10 mouse cellular contexts compared by ENCODE assay signal in genomic region chr15:81035417-81036162, GRCm38 (mm10). TPM values are rescaled to one million over a fixed set of nuclear protein-coding genes. Genes with fewer than 3 reads are reported as not detected.
DNase-seq lines count a peak whose midpoint lies in the region; ATAC-seq and TF ChIP-seq lines count a peak whose summit lies in the region.
"Had no signal": no experiment of that assay in that cellular context is flagged by ENCODE, and none has a peak within 500 bp of the region (broad histone marks: within the 10 kb centered on the region; RNA-seq: fewer than 3 reads in every experiment).

No protein-coding gene starts in this region.

- H3K4me2 ChIP-seq in intestine, embryonic 14.5 days (ENCODE audit: low read length), result no peak overlapping the region
- H3K4me2 ChIP-seq in intestine, postnatal 0 days (replicated peaks; ENCODE audit: low read depth), result no peak overlapping the region
- H3K4me2 ChIP-seq in heart, postnatal 0 days (ENCODE audit: low read depth, low read length), result no peak overlapping the region
- no peak overlapping the region for H3K4me2 ChIP-seq in liver, postnatal 0 days (ENCODE audit: low read depth, low read length)

- no peak for DNase-seq in intestine, embryonic 14.5 days (ENCODE audit: low spot score)
- DNase-seq in spleen, adult 2 months (ENCODE audit: low read depth in 1 of 2, low spot score in 2 of 2), result no peak
- no peak for DNase-seq in spleen, postnatal 4 days (ENCODE audit: low spot score in 2 of 2)
- peak; percentile 19 for DNase-seq in heart, postnatal 0 days (ENCODE audit: low spot score)
- no peak for DNase-seq in liver, postnatal 0 days
- no peak for DNase-seq in frontal cortex, adult 2 months (ENCODE audit: extremely low spot score in 1 of 2, low spot score in 1 of 2)
- DNase-seq: adrenal gland, adult 2 months; cerebellum, adult 9-11 months had no signal

- no peak for TF ChIP-seq POLR2A in spleen, adult 2 months (IDR thresholded peaks at IDR 0.05; ENCODE audit: low read depth, low read length)

- peak overlapping the region; percentile 18; the same call in 1 of the 2 replicates for H3K27ac ChIP-seq in intestine, embryonic 14.5 days (ENCODE audit: low read depth)
- H3K27ac ChIP-seq in intestine, postnatal 0 days (ENCODE audit: low read depth, low read length), result no peak overlapping the region
- peak overlapping the region; percentile 81 for H3K27ac ChIP-seq in spleen, adult 2 months (ENCODE audit: insufficient read depth, low read length)
- H3K27ac ChIP-seq in heart, postnatal 0 days (ENCODE audit: low read depth), result peak overlapping the region; percentile 60
- peak overlapping the region; percentile 52; the same call in 1 of the 2 replicates for H3K27ac ChIP-seq in liver, postnatal 0 days (ENCODE audit: low read depth)

- no peaks in the 10 kb centered on the region for H3K9me3 ChIP-seq in intestine, embryonic 14.5 days (ENCODE audit: control insufficient read depth, low read length)
- no peaks in the 10 kb centered on the region for H3K9me3 ChIP-seq in intestine, postnatal 0 days (ENCODE audit: control insufficient read depth)
- H3K9me3 ChIP-seq in heart, postnatal 0 days (replicated peaks; ENCODE audit: control insufficient read depth, low read length), result no peaks in the 10 kb centered on the region
- no peaks in the 10 kb centered on the region for H3K9me3 ChIP-seq in liver, postnatal 0 days (ENCODE audit: low read length)

- no peak for TF ChIP-seq EP300 in heart, postnatal 0 days (IDR thresholded peaks at IDR 0.05; ENCODE audit: low read depth)
- TF ChIP-seq EP300 in liver, postnatal 0 days (IDR thresholded peaks at IDR 0.05; ENCODE audit: low read depth), result no peak

- no peak overlapping the region for H3K9ac ChIP-seq in intestine, embryonic 14.5 days (ENCODE audit: low read length)
- no peak overlapping the region for H3K9ac ChIP-seq in intestine, postnatal 0 days (ENCODE audit: low read depth, low read length)
- no peak overlapping the region for H3K9ac ChIP-seq in heart, postnatal 0 days (replicated peaks; ENCODE audit: low read depth, low read length)
- no peak overlapping the region for H3K9ac ChIP-seq in liver, postnatal 0 days (replicated peaks)

- H3K4me1 ChIP-seq in intestine, embryonic 14.5 days (replicated peaks; ENCODE audit: control insufficient read depth, insufficient read depth, low read length), result peaks cover 21% of the 10 kb centered on the region
- H3K4me1 ChIP-seq in intestine, postnatal 0 days (replicated peaks; ENCODE audit: control insufficient read depth, insufficient read depth, low read length), result peaks cover 18% of the 10 kb centered on the region
- peaks cover 48% of the 10 kb centered on the region for H3K4me1 ChIP-seq in spleen, adult 2 months (ENCODE audit: control insufficient read depth, insufficient read depth, insufficient read length)
- H3K4me1 ChIP-seq in heart, postnatal 0 days (ENCODE audit: control insufficient read depth, insufficient read depth), result peaks cover 18% of the 10 kb centered on the region; the same call in 1 of the 2 replicates
- H3K4me1 ChIP-seq in liver, postnatal 0 days (ENCODE audit: insufficient read depth), result peaks cover 23% of the 10 kb centered on the region

- ATAC-seq in intestine, embryonic 14.5 days (replicated peaks; ENCODE audit: low FRiP score, low TSS enrichment, low read depth), result no peak
- no peak for ATAC-seq in intestine, postnatal 0 days
- peak; percentile 52 for ATAC-seq in heart, postnatal 0 days (ENCODE audit: insufficient read depth, low read depth)
- peak; percentile 50 for ATAC-seq in liver, postnatal 0 days
- ATAC-seq in monocyte, adult 5-6 weeks (replicated peaks; ENCODE audit: insufficient number of reproducible peaks, low FRiP score, low TSS enrichment, poor library complexity, severe bottlenecking), result no peak

- no peaks in the 10 kb centered on the region for H3K27me3 ChIP-seq in intestine, embryonic 14.5 days (replicated peaks; ENCODE audit: control insufficient read depth, insufficient read depth, low read length)
- no peaks in the 10 kb centered on the region for H3K27me3 ChIP-seq in intestine, postnatal 0 days (replicated peaks; ENCODE audit: control insufficient read depth, insufficient read depth, low read length)
- H3K27me3 ChIP-seq in spleen, adult 2 months (ENCODE audit: control insufficient read depth, insufficient read depth, low read length), result no peaks in the 10 kb centered on the region
- no peaks in the 10 kb centered on the region for H3K27me3 ChIP-seq in heart, postnatal 0 days (ENCODE audit: control insufficient read depth, insufficient read depth, low read length)
- H3K27me3 ChIP-seq in liver, postnatal 0 days (ENCODE audit: insufficient read depth, low read length), result no peaks in the 10 kb centered on the region

- no peak for TF ChIP-seq CTCF in intestine, postnatal 0 days (IDR thresholded peaks at IDR 0.05; ENCODE audit: low read depth)
- no peak for TF ChIP-seq CTCF in spleen, adult 2 months (IDR thresholded peaks at IDR 0.05; ENCODE audit: extremely low read depth, insufficient read depth, insufficient read length, insufficient replicate concordance)
- TF ChIP-seq CTCF in heart, postnatal 0 days (IDR thresholded peaks at IDR 0.05; ENCODE audit: low read depth), result no peak
- no peak for TF ChIP-seq CTCF in liver, postnatal 0 days (IDR thresholded peaks at IDR 0.05; ENCODE audit: low read depth)

- no peaks in the 10 kb centered on the region for H3K36me3 ChIP-seq in intestine, embryonic 14.5 days (ENCODE audit: control insufficient read depth, insufficient read depth, low read length)
- H3K36me3 ChIP-seq in intestine, postnatal 0 days (ENCODE audit: control insufficient read depth, insufficient read depth), result no peaks in the 10 kb centered on the region
- peaks cover 1% of the 10 kb centered on the region; the same call in 1 of the 2 replicates for H3K36me3 ChIP-seq in spleen, adult 2 months (ENCODE audit: control insufficient read depth, insufficient read depth, low read length)
- H3K36me3 ChIP-seq in heart, postnatal 0 days (replicated peaks; ENCODE audit: control insufficient read depth, insufficient read depth, low read length), result no peaks in the 10 kb centered on the region
- H3K36me3 ChIP-seq in liver, postnatal 0 days (replicated peaks; ENCODE audit: insufficient read depth, low read length), result 0 out of 2 replicates have a peak, but pooled peaks cover 3% of the 10 kb centered on the region

- WGBS in intestine, embryonic 14.5 days, result 62% methylated on average over 12 of the region's 12 CpGs
- 63% methylated on average over 12 of the region's 12 CpGs for WGBS in intestine, postnatal 0 days
- 42% methylated on average over 12 of the region's 12 CpGs for WGBS in spleen, adult 2 months
- 54% methylated on average over 12 of the region's 12 CpGs for WGBS in heart, postnatal 0 days
- 41% methylated on average over 12 of the region's 12 CpGs for WGBS in liver, postnatal 0 days (ENCODE audit: insufficient replicate concordance)

- H3K4me3 ChIP-seq in intestine, embryonic 14.5 days (ENCODE audit: low read depth, low read length), result no peak overlapping the region
- no peak overlapping the region for H3K4me3 ChIP-seq in intestine, postnatal 0 days (ENCODE audit: low read depth, low read length)
- H3K4me3 ChIP-seq in spleen, adult 2 months (ENCODE audit: extremely low read depth, insufficient read depth, insufficient read length), result no peak overlapping the region
- no peak overlapping the region for H3K4me3 ChIP-seq in heart, postnatal 0 days (ENCODE audit: low read depth, low read length)
- H3K4me3 ChIP-seq in liver, postnatal 0 days (ENCODE audit: low read depth, low read length), result no peak overlapping the region

RNA-seq across cellular contexts. Expression of gene Sgsm3, which starts 58.0 kb away (rescaled TPM):
- polyA plus RNA-seq in intestine, embryonic 14.5 days (2014; fragmentation: Nextera tagmentation; extraction: Ambion mirVana), result 22.1 and 26.4 TPM in 2 replicates
- 13.3 and 13.4 TPM in 2 replicates for polyA plus RNA-seq in intestine, postnatal 0 days (2015; fragmentation: Nextera tagmentation; extraction: Ambion mirVana)
- 12.6 and 13.8 TPM in 2 replicates for polyA plus RNA-seq in spleen, adult 2 months (2012; rRNA removed)
- total RNA-seq in heart, postnatal 0 days (2014; rRNA removed; ENCODE audit: low replicate concordance), result 21.0 and 35.6 TPM in 2 replicates
- 7.8 and 9.3 TPM in 2 replicates for polyA plus RNA-seq in heart, postnatal 0 days (2015; fragmentation: Nextera tagmentation; extraction: Ambion mirVana)
- polyA plus RNA-seq in liver, postnatal 0 days (2015; fragmentation: Nextera tagmentation; extraction: Ambion mirVana), result 5.4 and 7.5 TPM in 2 replicates
- polyA plus RNA-seq in frontal cortex, adult 2 months (2012; rRNA removed), result 83.4 and 95.6 TPM in 2 replicates
- total RNA-seq in monocyte, adult 5-6 weeks (2017), result 8.6 to 12.8 TPM (median 10.1 TPM) in 3 replicates

Comparison
In these comparisons a context has a peak if more than half of its experiments do, and no peak if none do; other contexts are left out.
1. ATAC-seq: peak in heart, postnatal 0 days (single experiment) and liver, postnatal 0 days (single experiment); none in intestine, embryonic 14.5 days (single experiment), intestine, postnatal 0 days (single experiment) and monocyte, adult 5-6 weeks (single experiment).